Mouse (Mus musculus) Patski (cell line): Measurements from ENCODE around the gene Sf3b6. TPM values are rescaled to one million over a fixed set of nuclear protein-coding genes. Genes with fewer than 3 reads are reported as not detected.
"Not testable (repeated sequence)": the region's sequence is repeated elsewhere in the genome, so short reads cannot be mapped to it uniquely, and the experiment has no call there.

Source experiments
- ATAC-seq: fragments of 100-300 bp; one replicate; pipeline ENCODE4 v1.8.0; 2021
- CTCF ChIA-PET: fragments of 350-600 bp; sonication (Branson Sonifier 250); formaldehyde crosslinking; loops from one replicate; lab custom pipeline; 2022; ENCODE audit warnings: inconsistent platforms; lab: Charles Lee
- POLR2A ChIA-PET: fragments of 350-600 bp; sonication (Branson Sonifier 250); formaldehyde crosslinking; loops from one replicate; lab custom pipeline; 2022; ENCODE audit warnings: antibody characterized with exemption, inconsistent platforms; lab: Charles Lee
- DNase-seq: peaks from one replicate; pipeline ENCODE4 v3.0.0-alpha.2; 2011; ENCODE audit warnings: low read depth, low spot score
- H3K27me3 ChIP-seq: fragments of 371-371 bp; one replicate; pipeline ENCODE4 v1.5.1; 2021
- CTCF ChIP-seq: fragments of 100-300 bp; IDR thresholded peaks from one replicate; pipeline ENCODE4 v1.5.1; 2021
- in situ Hi-C: fragments of 300-500 bp; cut with MboI; formaldehyde crosslinking; loops from 3 replicates; pipeline ENCODE4 v1.11.1; 2018; ENCODE audit warnings: low pct_unique_long_range_greater_than_20kb, mixed read lengths
- polyA plus RNA-seq: library from polyadenylated mRNA; unstranded; gene quantifications from one replicate; pipeline ENCODE4 v1.2.3, GENCODE M21; 2021

Gene Sf3b6
- polyA plus RNA-seq, result 114 TPM

DNA sequence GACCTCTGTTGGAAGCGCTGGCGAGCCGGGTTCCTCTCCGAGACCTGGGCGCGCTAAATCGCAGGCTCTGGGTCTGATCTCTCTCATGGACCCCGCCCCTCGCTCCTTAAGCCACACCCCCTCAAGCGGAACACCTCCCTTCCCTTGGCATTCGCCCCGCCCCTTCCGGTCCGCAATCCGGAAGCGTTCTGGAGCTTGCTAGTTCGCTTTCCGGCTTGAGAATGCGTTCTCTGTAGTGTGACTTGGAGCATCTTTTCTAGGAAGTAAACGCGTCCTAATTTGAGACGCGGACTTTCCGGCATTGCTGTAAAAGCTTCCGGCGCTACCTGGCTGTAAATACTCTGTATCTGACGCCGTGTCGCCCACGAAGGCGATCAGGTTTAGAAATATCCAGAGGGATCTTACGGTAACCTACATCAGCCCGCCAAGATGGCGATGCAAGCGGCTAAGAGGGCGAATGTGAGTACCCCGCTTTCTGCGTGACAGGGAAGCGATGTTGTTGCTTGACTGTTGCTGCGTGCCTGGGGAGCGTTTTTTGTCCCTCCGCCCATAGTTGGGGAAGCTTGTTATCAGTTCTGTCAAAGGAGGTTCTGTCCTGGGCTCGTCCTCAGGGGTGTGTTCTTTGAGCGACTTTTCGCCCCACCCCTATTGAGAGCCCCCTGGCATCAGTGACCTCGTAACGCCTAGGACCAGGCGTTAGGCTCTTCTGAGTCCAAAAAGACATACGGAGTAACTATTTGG lies at the start of gene Sf3b6:
TSS of gene Sf3b6 (plus strand) at position 184 of the 741 bp plus-strand sequence.
- peak; percentile 92 for ATAC-seq
- in situ Hi-C loops, result no loop called here
- POLR2A ChIA-PET, result interaction anchor here (0.7 to 1.2 kb wide), 2 partner anchors 49 to 95 kb away, joined by 3 read pairs; partner anchors contain the start of genes Fam228b and Pfn4

DNA sequence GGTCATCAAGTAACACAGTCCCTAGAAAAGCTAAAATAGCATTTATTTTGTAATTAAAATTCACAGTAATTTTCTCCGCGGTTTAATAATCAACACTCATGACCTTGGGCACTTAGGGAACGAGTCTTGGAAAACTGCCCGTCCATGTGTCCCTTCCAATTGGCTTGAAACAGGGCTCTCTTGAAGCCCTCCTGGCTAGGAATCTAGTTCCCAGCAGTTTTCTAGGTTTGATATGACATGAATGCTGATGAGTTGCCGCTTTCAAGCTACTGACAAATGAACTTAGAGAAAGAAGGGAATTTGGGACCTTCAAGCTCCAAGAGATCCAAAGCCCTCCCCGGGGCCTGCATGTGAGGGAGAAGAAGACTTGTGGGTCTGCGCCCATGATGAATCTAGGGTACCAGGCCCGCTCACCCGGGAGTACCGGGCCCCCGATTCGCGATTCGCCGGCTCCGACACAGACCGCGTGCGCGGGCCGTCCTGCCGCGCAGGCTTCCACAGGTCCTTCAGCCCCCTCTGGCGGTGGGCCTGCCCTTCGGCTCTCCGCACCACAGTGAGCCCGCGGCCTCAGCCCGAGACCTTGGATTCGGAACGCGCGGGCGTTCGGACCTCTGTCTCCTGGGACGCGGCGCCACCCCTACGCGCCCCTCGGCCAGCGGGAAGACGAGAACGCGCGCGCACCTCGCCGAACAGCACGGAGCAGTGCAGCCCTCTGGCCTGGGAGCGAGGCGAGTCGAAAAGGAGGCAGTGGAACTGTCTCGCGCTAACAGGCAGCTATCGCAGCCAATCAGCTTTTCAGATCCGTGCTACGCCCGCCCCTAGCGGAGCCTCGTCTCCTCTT lies 48.6 kb upstream of the Sf3b6 start, which contains the start of the genes Pfn4 and Fam228b:
TSS of gene Pfn4 (plus strand) at position 531 of the 841 bp plus-strand sequence.
TSS of gene Fam228b (minus strand) at position 776 of the 841 bp plus-strand sequence.
- DNase-seq (peak; percentile 30), ATAC-seq (peak; percentile 98)
- TF ChIP-seq CTCF, result peak; percentile 100
- no peaks in the 10 kb centered on the region for H3K27me3 ChIP-seq
- POLR2A ChIA-PET, result interaction anchor here (0.9 kb wide), 1 partner anchor 48 kb away, joined by 3 read pairs; the partner anchor contains the start of gene Sf3b6
- in situ Hi-C loops, result no loop called here
- CTCF ChIA-PET, result interaction anchor here (0.7 to 1.9 kb wide), 9 partner anchors 9 to 842 kb away, joined by 3 to 8 read pairs (median 4); no protein-coding TSS in a partner anchor

More for the DNA sequence above, at the start of gene Sf3b6:
- peak; percentile 48 for DNase-seq
- no peak for TF ChIP-seq CTCF
- H3K27me3 ChIP-seq, result no peaks in the 10 kb centered on the region
- CTCF ChIA-PET, result no interaction called here

DNA sequence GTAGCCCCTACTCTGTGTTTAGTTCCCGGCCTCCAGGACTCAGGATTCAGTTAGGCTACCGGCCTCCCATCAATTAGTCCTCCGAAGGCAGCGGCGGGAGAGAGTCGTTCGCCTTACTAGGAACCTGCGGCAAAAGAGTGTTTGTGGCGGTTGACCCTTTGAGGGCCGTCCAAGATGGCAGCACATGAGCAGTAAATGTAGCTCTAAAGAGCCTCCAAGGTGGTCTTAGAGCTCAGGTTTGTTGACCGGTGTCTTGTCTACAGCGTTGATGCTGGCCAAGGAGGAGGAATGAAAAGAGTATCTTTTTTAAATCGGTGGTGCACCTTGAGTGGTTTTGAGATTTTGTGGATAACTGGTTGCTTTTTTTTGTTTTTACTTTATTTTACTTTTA lies 48.0 kb upstream of the Sf3b6 start:
- H3K27me3 ChIP-seq, result no peaks in the 10 kb centered on the region
- TF ChIP-seq CTCF, result no peak
- DNase-seq (no peak), ATAC-seq (no peak)
- ChIA-PET POLR2A (interaction anchor here (0.9 kb wide), 1 partner anchor 48 kb away, joined by 3 read pairs; the partner anchor contains the start of gene Sf3b6), CTCF (interaction anchor here (0.7 to 1.9 kb wide), 8 partner anchors 8 to 843 kb away, joined by 3 to 8 read pairs (median 4); no protein-coding TSS in a partner anchor)
- in situ Hi-C loops, result no loop called here

DNA sequence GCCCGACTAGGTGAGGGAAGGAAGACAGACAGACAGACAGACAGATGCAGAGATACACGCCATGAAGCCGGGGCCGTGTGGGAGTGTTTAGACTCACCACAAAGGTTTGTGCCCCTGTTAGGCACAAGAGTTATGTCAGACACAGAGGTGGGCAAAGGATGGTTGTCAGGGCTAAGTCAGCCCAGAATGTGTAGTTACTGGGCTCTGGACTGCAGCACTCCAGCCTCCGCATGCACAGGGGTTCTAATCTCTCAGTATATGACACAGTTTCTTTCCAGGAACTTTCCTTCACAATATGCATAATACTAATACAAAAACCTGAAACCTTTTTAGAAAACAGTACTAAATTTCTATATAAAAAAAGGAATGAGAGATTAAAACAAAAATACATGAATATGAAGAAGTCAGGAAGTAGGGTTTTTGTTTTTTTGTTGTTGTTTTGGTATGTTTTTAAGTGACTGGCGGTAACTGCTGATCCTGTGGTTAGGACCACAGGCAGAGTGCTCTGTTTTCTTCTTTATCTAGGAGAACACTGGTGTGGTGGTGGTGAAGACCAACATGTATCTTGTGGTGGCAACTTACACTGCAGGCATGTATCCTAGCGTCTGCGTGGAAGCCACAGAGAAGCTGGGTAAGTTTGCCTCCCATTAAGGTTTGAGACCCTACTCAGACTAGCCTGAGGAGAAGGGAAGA lies 42.3 kb upstream of the Sf3b6 start:
- ATAC-seq, result no peak
- TF ChIP-seq CTCF, result no peak
- DNase-seq, result no peak
- POLR2A ChIA-PET, result no interaction called here
- no peaks in the 10 kb centered on the region for H3K27me3 ChIP-seq
- CTCF ChIA-PET, result no interaction called here
- in situ Hi-C loops, result no loop called here

DNA sequence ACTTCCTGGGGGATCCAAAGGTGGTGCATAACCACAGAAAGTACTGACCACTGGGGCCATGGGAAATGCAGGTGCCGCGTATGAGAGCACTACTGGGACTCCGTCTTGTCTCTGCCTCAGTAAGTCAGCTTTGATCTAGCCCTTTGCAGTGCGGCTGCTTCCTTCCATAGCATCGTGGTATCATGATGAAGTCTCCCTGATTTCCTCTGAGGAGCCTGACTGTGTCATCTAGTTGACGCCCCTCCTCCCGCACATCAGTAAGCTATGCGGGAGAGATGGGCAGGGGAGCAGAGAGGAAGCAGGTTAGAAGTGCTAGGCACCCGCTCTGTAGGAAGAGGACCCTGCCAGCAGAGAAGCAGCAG lies 41.8 kb upstream of the Sf3b6 start:
- no peak for ATAC-seq
- in situ Hi-C loops, result no loop called here

DNA sequence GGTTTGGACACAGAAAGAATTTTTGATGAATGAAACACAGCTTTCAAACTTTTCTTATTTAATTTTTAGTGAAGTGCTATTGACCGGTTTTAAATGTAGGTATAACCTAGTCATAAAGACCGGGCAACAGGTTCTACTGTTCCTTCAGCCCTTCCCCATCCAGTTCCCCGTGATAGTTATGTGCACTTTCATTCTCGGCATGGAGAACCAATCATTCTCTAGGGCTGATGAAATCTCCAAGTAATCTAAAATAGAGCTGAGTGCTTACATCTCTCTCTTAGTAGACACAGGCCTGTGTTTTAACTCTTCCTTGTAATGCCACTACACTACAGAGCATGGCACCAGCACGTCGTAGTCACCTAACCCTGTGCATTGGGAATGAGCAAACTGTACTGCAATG lies 39.6 kb upstream of the Sf3b6 start:
- POLR2A ChIA-PET, result no interaction called here
- H3K27me3 ChIP-seq, result no peaks in the 10 kb centered on the region
- CTCF ChIA-PET, result interaction anchor here (2.0 kb wide), 1 partner anchor 9 kb away, joined by 7 read pairs; the partner anchor contains the start of genes Fam228b and Pfn4
- TF ChIP-seq CTCF, result no peak
- in situ Hi-C loops, result no loop called here
- DNase-seq (no peak), ATAC-seq (no peak)

More for the DNA sequence above, 41.8 kb upstream of the Sf3b6 start:
- no peak for DNase-seq
- no peaks in the 10 kb centered on the region for H3K27me3 ChIP-seq
- POLR2A ChIA-PET, result no interaction called here
- no peak for TF ChIP-seq CTCF
- CTCF ChIA-PET, result no interaction called here

DNA sequence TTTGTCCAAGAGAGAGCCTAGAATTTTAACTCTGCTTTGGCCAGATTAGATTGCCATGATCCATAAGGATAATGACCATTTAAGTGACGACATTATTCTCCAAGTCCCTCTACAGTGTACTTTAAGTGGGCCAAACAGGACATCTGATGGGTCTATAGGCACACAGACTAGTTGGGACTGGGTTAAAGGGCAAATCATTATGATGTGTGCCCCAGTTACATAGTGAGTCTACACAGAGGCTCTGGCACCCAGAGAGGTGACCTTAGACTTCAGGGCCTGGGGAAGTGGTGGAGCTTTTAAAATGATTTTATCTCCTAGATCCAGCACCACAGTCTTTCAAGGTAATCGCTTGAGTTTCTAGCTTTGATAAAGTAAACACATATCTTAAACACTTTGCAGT lies 37.1 kb upstream of the Sf3b6 start:
- TF ChIP-seq CTCF, result no peak
- in situ Hi-C loops, result no loop called here
- no peaks in the 10 kb centered on the region for H3K27me3 ChIP-seq
- CTCF ChIA-PET, result no interaction called here
- POLR2A ChIA-PET, result no interaction called here
- DNase-seq (no peak), ATAC-seq (no peak)

DNA sequence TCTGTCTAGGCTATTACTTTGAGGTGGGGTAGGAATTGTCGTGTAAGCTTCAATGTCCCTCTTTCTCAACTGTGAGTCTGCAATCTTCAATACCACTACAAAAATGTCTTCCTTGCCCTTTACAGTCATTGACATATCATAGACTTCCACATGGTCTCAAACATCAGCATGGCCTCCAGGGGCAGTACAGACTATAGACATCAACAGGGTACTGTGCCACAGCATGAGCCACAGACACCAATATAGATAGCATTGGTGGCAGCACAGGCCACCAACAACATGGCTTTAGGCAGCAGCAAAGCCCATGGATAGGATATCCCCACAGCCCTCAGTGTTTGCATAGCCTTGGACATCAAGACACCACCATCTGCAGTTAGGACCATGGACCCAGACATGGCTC lies 36.1 kb upstream of the Sf3b6 start:
- in situ Hi-C loops, result no loop called here
- CTCF ChIA-PET, result no interaction called here
- POLR2A ChIA-PET, result no interaction called here
- no peaks in the 10 kb centered on the region for H3K27me3 ChIP-seq
- no peak for TF ChIP-seq CTCF
- ATAC-seq, result no peak
- DNase-seq, result no peak

DNA sequence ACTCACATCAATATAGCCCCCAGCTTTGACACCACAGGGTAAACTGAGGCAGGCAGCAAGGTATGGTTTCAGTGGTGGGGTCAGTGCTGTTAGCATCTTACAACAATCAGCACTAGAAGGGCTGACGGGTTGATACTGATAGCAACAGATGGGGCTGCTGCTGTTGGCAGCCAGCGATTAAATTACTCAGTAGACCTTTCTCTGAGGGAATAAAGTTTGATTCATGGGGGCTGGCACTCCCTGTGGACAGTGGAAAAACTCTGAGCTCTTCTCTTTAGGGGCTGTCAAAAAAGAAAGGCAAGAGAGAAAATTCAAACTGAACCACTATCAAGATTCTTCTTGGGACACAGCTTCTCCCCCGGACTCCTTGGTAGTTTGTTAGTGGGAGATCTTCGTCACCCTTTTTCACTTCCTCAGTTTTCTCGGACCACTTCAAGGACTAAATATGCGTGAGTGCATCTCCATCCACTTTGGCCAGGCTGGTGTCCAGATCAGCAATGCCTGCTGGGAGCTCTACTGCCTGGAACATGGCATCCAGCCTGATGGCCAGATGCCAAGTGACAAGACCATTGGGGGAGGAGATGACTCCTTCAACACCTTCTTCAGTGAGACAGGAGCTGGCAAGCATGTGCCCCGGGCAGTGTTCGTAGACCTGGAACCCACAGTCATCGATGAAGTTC lies 35.5 kb upstream of the Sf3b6 start:
- in situ Hi-C loops, CTCF ChIA-PET, ATAC-seq, DNase-seq, H3K27me3 ChIP-seq, POLR2A ChIA-PET: not testable (repeated sequence)

DNA sequence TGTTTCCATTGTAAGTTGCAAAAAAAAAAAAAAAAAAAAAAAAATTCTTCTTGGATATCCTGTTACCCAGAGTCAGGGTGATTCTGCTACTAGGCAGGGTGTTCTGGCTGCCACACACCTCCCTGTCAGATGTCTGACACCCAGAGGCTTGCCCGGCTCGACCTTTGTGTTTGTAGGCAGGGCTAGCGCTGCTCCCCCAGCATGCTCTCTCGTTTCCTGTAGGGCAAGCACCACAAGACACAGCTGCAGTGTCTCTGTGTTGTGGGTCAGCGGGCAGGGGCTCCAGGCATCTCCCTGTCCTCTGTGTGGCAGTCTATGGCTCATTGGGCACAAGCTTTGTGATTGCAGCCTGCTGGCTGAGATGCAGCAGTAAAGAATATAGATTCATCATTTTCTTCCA lies 33.7 kb upstream of the Sf3b6 start:
- no peaks in the 10 kb centered on the region for H3K27me3 ChIP-seq
- in situ Hi-C loops, result no loop called here
- DNase-seq (no peak), ATAC-seq (no peak)
- CTCF ChIA-PET, result no interaction called here
- no peak for TF ChIP-seq CTCF
- POLR2A ChIA-PET, result no interaction called here
